Mouse (Mus musculus) cerebellum, adult 11 months (tissue): ENCODE results near the gene Art2b.
"Not testable (repeated sequence)": the region's sequence is repeated elsewhere in the genome, so short reads cannot be mapped to it uniquely, and the experiment has no call there.

Experiments used
- DNase-seq: peaks from one replicate; pipeline ENCODE4 v3.0.0; 2022

Art2b gene

DNA sequence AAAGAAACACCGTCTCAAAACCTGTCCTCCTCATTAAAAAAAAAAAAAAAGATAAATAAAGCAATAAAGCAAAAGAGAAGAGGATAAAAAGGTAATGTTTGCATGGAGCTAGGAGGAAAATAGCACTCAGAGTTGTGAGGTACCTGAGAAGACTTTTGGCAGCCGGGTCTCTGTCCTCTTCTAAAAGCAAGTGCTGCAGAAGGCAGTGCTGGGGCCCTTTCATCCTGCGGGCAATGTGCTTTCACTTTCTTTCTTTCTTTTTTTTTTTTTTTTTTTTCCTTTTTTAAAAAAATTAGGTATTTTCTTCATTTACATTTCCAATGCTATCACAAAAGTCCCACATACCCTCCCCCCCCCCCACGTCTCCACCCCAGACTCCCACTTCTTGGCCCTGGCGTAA lies at the start of gene Art2b:
Art2b (minus strand) TSS at position 193 of the 400 bp plus-strand sequence.
- DNase-seq = no peak

DNA sequence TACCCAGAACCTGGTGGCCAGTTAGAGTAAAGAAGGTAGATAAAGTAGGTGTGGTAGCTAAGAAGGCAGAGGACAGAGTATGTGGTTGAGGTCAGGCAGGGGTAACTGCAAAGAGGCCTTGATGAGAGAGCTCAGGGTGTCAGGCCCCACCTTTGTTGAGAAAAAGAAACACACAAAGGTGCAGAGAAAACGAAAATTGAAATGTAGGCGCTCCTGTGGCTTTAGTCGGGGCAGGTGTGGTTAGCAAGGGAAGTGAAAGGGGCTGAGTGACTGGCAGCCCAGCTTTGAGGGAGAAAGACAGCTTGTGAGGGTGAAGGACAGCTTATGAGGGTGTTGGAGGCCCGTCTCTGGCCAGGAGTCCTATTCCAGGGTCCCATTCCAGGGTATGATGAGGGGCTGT lies 49.1 kb upstream of the Art2b start:
- no peak for DNase-seq

DNA sequence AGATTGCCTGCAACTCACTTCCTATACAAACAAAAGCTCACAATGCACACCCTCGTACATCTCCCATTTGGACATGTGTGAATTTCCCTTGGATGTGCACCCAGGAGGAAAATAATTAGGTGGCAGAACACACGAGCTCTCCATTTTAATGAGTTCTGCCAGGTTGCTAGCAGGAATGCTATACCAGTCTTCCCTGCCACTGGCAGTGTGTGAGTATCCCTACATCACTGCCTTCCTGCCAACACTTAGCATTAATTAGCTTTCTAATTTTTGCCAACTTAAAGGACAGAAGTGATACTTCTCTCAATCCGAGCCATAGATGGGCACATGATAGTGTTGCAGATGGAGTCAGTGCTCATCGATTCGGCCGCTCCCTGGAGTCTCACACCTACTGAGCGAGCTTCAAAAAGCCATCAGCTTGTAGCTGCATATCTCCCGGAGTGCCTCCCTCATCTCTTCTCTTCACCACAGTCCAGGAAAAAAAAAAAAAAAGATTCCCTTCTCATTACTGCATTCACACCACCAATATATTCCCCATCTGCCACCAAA lies 48.3 kb upstream of the Art2b start:
- no peak for DNase-seq

DNA sequence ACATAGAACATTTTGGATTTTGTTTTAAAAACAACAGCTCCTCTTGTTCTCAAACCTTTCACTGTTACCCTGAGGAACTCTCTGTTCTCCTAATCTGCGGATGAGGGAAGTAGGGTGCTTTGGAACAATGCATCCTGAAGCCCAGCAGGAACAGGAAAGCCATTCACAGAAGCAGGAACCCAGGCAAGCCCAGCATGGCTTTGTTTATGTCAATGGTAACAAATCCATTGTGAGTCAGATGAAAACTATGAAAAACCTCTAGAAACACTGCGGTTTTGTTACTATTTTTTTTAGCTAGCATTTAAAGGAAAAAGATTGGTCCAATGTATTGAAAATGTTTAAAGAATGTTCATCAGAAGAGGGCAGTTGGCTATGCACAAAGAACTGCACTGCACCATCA lies 43.1 kb upstream of the Art2b start:
- no peak for DNase-seq

DNA sequence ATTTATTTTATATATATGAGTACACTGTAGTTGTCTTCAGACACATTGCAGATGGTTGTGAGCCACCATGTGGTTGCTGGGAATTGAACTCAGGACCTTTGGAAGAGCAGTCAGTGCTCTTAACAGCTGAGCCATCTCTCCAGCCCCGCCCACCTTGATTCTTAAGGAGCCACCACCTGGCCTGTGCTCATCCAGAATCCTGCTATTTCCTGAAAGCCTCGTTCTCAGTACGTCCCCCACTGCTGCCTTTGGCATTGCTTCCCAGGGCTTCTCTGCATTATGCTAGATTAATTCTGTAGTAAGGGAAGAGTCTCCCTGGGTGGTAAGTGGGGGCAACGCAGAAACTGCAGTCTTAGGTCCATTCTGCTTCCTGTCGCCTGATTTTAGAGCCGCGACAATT lies 41.8 kb upstream of the Art2b start:
- DNase-seq = not testable (repeated sequence)

DNA sequence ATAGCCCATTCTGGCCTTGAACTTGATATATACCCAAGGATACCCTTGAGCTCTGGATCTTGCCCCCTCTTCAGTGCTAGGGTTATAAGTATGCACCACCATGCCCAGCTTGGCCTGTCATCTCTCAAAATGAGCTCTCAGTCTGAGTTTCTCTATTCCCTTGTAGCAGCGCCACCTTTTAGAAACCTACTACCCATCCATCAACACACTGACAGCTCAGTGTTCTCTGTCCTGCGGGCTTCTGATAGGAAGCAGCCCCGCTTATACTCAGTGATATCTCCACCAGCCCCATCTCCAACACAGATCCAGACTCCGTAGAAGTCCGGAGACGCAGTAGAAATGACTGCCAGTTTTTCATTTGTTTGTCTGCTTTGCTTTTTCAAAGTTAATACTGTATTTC lies 38.9 kb upstream of the Art2b start:
- no peak for DNase-seq

DNA sequence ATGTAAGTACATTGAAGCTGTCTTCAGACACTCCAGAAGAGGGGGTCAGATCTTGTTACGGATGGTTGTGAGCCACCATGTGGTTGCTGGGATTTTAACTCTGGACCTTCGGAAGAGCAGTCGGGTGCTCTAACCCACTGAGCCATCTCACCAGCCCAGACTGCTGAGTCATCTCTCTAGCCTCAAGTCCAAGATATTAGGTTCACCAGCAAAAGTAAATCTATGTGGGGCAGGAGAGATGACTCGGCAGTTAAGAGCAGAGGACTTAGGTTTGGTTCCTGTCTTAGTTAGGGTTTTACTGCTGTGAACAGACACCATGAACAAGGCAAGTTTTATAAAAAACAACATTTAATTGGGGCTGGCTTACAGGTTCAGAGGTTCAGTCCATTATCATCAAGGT lies 36.5 kb upstream of the Art2b start:
- DNase-seq = not testable (repeated sequence)

DNA sequence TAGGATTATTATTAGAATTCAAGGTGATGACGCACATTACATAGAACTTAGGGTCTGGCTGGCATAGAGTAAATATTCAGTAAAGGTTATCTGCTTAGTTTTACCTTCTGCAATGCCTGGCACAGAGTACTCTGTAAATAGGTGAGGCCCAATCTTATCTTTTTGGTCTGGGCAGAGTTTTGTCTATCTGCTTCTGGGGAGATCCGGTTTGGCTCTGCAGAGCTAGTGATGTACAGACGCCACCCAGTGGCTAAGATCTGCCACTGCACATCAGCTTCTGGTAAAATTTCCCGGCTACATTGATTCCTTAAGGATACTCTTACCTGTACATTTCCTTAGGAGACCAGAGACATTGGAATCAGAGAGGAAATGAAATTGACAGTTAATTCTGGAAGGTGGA lies 35.0 kb upstream of the Art2b start:
- DNase-seq = peak; percentile 8

DNA sequence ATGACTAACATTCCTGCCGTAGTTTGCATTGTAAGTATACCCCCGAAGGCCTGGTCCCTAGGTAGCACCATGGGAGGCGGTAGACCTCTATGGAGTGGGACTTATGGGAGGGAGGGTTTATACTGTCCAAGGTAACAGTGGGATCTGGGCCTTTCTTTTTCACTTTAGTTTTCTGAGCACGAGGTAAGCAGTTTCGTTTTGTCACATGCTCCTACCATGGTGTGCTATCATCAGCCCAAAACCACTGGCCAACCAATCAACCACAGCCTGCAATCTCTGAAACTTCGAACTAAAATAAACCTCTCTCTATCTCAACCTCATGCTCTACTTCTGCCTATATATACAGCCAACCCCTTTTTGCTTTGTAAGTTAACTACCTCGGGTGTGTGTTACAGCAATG lies 32.9 kb upstream of the Art2b start:
- DNase-seq = no peak

DNA sequence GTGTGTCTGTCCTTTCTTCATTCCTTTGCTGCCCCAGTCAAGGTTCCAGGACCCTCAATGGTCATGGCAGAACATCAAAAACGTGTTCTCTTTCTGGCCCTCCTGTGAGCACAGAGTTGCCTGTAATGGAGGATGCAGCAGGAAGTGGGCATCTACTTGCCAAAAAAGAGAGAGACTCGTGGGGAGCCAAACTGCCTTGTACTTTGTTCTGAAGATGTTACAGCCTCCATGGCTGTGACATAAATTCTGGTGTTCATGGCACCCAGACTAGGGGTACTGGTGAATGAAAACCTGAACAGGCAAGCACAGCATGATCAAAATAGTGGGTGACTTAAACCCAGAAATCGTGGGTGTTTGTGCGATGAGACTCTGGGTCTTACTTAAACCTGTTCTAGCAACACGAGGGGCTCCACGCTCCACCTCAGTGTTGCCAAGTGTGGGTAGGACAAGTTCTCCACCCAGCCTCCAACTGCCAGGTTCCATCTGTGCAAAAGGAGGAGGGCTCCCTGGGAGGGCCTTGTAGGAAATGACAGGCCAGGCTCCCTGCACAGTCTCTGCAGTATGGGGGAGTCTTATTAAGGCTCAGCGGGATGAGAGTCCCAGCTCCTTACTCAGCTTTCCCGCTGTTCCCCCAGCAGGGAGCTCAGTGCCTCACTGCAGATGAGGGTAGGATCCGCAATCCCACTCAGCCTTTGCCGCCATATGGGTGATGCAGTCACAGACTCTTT lies 32.2 kb upstream of the Art2b start:
- DNase-seq = no peak

DNA sequence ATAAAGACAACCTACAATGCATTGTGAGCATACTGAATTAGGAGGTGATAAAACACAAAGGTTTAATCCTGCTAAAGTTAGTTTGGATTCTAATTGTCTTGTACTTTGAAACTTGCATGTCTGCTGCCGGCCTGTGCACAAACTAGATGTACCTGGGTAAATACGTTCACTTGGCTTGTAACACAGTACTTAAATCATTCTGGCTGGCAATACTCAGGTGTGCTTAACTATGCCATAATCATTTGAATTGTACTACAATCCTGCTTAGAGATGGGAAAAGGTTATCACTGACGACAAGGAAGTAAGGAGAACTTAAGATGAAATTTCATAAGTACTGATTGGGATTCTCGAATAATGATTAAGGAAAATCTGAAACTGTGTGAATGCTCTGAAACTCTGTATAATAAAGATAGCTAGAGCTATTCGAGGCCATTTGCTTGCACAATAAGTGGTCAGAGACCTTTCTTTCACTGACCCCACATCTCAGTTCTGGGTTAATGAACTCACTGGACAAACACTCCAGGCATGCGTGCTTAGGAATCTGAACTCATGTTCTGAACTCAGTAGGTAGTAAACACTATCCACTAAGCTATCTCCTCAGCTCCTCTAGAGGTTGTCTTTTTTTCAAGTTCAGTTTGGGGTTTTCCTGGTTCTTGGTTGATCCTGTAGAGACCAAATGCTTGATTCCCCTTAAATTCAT lies 30.9 kb upstream of the Art2b start:
- no peak for DNase-seq

DNA sequence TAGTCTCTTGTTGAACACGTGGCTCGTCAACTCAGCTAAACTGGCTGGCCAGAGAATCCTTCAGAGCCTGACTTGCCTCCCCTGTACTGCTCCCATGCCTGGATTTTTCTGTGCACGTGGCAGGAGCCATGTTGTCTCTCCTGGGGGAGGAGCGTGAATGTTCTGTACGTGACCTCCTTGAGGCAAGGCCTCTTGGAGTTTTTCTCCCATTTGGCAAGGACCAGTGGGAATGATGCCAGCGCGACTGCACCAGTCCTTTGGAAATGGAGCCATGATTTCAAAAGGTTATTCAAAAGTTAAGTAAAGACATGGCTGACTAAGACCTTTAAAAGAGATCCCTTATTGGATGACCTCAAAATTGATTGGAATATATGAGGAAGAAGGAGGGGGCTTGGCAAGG lies 30.0 kb upstream of the Art2b start:
- no peak for DNase-seq

DNA sequence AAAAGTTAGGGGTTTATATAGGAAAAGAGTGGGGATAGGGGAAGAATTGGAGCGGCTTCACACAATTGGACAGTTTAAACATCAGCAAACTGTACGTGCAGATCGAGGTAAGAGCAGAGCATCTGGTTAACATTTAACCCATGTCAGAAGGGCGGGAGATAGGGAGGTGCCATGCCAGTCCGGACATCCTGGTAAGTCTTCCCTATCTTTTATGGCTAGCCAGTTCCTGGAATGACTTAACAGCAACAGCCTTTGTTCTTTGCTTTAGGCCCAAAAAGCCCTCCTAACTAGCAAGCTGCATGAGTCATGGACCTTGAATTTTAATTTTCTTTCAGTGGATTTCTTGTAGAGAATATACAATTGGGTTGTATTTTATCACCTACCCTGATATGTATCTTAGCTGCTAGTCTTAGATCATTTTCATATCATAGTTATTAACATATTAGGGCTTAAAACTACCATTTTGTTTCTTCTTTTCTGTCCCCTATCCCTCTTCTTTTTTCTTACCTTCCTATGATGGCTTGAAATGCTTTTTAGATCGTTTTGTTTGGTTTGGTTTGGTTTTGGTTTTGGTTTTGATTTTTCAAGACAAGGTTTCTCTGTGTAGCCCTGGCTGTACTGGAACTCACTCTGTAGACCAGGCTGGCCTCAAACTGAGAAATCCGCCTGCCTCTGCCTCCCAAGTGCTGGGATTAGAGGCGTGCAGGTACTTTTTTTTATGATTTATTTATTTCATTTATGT lies 27.6 kb upstream of the Art2b start:
- not testable (repeated sequence) for DNase-seq

DNA sequence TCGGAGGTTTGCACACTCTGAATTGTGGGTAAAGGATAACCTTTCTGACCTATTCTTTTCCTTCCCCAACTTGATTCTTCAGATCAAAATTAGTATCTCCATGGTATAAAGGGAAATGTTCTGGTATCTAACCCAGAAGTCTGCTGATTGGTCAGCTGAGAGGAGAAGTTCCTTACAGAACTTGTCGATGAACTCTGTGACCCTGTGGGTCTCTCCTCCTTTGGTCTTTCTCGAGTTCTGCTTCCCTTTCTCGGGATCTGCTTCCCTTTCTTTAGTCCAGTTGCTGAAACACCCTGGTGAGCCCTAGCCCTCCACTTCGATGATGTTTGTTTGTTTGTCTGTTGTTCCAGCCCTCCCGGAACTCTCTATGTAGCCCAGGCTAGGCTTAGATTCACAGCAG lies 22.4 kb upstream of the Art2b start:
- DNase-seq = no peak

DNA sequence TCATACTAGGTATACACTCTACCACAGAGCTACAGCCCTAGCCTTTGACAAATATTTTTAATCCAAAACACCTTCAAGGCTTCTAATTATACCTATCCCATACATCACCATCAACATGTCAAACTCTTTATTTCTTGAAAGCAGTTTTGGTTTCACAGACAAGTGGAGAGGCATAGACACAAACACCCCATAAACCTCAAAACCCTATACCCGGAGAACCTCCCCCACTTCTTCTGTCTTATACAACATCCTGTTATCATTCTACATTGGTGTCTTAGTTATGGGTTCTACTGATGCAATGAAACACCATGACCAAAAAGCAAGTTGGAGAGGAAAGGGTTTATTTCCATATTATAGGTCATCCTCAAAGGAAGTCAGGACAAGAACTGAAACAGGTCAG lies 15.0 kb upstream of the Art2b start:
- no peak for DNase-seq

DNA sequence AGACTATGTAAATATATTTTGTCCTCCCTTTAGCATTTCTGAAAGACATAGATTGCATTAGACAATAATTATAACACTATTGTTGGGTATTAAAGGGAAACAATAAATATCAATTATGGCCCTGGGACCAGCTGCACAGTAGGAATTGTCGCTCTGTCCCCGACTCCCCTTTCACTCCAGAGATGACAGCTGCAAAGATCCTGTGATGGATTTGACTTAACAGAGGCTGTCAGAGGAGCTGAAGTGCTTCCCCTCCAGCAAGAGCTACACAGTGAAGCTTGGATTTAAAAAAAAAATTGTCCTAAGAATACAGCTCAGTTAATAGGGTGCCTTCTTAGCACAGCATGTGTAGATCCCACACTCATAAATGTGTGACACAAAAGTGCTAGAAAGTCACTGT lies 13.1 kb upstream of the Art2b start:
- no peak for DNase-seq

DNA sequence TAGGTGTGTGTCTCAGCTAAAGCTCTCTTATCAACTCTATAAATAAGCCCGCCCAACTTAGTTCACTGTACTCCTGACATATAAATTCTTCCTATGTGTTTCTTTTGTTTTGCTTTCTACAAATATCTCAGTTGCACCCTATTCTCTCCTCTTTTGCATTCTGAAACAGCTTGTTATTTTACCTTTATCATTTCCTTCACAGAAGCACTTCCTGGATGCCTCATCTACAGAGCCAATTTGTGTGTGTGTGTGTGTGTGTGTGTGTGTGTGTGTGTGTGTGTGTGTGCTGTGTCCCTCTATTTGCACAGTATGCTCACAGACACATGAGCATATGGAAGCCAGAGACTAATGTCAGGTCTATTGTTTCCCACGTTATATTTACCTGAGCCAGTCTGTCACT lies 9.6 kb upstream of the Art2b start:
- DNase-seq = no peak

DNA sequence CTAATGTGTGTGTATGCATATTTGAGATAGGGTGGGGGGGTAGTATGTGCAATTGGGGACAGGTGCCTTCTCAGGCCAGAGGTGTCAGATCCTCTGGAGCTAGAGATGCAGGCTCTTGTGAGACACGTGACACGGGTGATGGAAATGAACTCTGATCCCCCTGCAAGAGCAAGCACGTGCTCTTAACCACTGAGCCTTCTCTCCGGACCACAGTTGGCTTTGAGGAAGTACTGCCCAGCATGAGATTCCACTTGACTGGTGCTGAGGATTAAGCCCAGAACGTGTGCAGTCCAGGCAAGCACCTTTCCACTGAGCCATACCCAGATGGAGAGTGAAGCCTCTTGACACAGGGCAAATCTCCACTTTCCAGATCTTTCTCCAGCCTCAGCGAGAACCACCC lies 1.1 kb downstream of the Art2b start:
- DNase-seq = not testable (repeated sequence)

DNA sequence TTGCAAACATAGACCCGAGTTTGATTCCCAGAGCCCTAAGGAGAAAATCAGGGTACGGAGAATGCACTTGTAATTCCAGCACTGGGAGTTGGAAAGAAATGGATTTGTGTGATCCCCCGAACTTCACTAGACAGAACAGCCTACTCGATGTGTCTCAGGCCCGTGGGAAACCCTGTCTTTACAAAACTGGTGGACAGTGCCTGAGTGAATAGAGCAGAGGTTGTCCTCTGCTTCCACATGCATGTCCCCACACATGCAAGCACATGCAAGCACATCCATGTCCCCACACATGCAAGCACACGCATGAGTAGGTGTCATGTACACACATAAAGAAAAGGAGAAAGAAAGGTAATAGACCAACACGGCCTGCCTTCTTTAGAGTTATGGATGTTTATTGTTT lies 3.4 kb downstream of the Art2b start:
- no peak for DNase-seq

DNA sequence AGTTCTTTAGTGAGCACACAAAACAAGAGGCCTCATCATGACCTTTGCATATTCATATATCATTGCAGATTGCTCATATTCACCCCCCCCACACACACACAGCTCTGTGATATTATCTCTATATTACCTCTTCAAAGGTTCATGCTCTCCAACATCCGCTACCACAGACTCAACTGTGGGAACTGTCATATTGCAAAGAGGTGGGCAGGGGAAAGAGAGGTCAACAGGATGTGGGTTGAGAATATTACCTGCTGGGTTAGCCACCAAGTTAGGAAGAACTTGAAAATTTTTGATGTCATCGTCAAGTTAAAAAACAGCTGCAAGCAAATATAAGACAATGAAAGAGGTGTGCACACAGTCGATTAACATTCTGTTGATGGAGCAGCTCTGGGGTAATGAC lies 4.5 kb downstream of the Art2b start:
- DNase-seq = not testable (repeated sequence)

DNA sequence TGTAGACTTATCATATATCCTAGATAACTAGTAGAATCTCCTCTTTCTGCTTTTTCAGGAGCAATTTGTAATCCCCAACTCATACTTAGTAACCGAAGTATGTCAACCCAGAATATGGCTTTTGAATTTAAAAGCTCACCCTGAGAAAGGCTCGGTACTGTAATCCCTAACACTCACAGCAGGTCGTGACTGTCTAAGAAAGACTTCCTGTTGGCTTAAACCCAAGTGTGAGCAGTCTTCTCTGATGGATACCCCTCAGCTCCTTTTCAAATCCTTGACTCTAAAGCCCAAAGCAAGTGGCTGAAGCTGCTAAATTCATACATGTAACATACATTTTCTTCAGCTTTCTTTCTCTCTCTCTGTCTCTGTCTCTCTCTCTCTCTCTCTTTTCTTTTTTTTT lies 11.0 kb downstream of the Art2b start:
- no peak for DNase-seq

DNA sequence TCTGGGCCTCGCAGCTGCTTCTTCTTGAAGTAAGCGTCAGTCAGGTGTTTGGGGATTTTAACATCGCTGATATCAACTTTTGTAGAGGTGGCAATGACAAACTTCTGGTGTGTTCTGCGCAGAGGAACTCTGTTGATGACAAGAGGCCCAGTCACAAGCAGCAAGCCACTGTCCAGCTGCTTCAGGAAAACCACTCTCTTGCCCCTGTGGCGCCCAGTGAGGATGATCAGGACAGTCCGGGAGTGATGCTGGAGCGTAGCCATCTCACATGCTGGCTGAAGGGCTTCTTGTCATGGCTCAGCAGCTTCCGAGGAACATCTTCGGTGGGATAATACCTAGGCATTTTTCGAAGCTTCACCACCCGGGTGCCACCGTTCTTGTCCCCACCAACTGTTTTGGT lies 11.8 kb downstream of the Art2b start:
- DNase-seq = not testable (repeated sequence)

DNA sequence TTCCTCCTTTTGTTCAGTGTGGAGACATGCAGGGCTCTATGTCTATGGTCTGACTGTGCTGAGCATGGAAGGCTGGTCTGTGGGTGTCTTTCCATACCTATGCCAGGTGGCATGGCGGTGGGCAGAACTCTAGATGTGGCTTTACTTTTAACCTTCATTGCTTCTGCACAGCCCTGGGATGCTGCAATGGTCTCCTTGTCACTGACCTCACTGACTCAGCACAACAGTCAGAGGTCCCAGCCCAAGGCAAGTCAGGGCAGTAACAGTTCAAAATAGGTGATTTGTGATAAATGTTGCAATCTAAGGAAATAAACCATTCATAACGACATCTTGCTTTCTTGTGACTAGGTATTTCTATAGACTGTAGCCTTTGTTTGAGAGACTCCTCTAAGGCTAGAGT lies 21.3 kb downstream of the Art2b start:
- no peak for DNase-seq

DNA sequence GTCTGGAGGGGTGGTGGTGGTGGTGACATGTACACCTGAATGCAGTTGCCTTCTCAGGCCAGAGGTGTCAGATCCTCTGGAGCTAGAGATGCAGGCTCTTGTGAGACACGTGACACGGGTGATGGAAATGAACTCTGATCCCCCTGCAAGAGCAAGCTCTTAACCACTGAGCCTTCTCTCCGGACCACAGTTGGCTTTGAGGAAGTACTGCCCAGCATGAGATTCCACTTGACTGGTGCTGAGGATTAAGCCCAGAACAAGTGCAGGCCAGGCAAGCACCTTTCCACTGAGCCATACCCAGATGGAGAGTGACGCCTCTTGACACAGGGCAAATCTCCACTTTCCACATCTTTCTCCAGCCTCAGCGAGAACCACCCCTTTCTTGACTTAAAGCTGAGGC lies 26.0 kb downstream of the Art2b start:
- not testable (repeated sequence) for DNase-seq
